Mouse (Mus musculus) bone marrow macrophage, adult 2 months (primary cell): ENCODE results near the gene Fbxo21. TPM values are rescaled to one million over a fixed set of nuclear protein-coding genes. Genes with fewer than 3 reads are reported as not detected.

Source experiments
- H3K27ac ChIP-seq: 2 replicates; pipeline ENCODE4 v1.5.1; 2012; ENCODE audit warnings: low read depth, low read length; ENCODE audit not compliant: insufficient read depth
- H3K4me1 ChIP-seq: 2 replicates; pipeline ENCODE4 v1.6.1; 2012; ENCODE audit warnings: low read length; ENCODE audit not compliant: control insufficient read depth, insufficient read depth
- H3K4me3 ChIP-seq: 2 replicates; pipeline ENCODE4 v1.5.1; 2012; ENCODE audit warnings: mild to moderate bottlenecking, low read length, moderate library complexity; ENCODE audit not compliant: insufficient read depth
- CTCF ChIP-seq: IDR thresholded peaks from 2 replicates; pipeline ENCODE4 v1.5.1; 2012; ENCODE audit warnings: low read depth, mild to moderate bottlenecking, low read length, moderate library complexity
- POLR2A ChIP-seq: IDR thresholded peaks from 2 replicates; pipeline ENCODE4 v1.6.1; 2012; ENCODE audit warnings: mild to moderate bottlenecking, low read depth, low read length, borderline replicate concordance
- polyA plus RNA-seq: library from polyadenylated mRNA; stranded (reverse); fragments of >200 nt; gene quantifications from 2 replicates; pipeline ENCODE4 v1.2.4, GENCODE M21; 2012; ENCODE audit not compliant: missing spikeins, insufficient read depth, insufficient read length

The Fbxo21 gene
- polyA plus RNA-seq, 1 experiment = 17.2 TPM

DNA sequence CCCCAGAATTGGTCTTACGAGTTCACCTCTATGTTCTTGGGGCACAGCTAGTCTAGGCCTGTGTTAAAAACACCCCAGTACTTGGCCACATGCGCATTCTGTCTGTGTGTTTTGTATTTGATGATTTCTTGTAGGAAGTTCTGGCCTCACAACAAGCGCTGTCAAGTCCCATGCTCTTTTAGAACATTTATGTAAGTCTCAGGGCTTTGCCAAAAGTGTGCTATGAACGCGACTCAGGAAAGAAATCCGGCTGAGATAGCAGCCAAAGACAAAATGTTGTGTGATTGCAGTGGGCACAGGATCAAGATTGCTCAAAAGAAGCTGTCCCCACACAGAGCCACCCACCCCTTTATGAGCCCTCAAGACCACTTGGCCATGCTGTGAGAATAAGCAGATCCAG lies 17.0 kb downstream of the Fbxo21 start:
- no peaks in the 10 kb centered on the region for H3K4me1 ChIP-seq
- TF ChIP-seq CTCF (no peak), POLR2A (no peak)

DNA sequence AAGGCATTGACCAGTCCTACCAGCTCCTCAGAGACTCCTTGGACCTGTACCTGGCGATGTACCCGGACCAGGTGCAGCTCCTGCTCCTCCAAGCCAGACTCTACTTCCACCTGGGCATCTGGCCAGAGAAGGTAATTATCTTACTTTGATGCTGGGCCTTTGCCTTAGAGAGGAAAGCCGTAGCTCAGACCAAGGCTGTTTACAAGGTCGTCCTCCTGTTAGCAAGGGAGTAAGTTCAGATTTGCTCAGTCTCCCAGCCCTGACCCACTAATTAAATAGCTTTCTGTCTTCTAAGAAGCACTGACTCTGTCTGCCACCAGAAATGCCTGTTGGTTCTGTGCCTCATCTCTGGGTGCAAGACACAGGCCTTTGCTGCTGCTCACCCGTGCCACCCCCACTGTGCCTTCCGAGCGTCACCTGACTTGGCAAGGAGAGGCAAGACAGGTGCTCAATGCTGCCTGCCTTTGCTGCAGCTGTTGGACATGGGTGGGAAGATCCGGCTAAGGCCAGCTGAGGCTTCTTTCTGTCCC lies 18.9 kb downstream of the Fbxo21 start:
- TF ChIP-seq POLR2A = no peak
- TF ChIP-seq CTCF = no peak
- Histone ChIP-seq H3K4me3 (no peak overlapping the region), H3K27ac (no peak overlapping the region), H3K4me1 (no peaks in the 10 kb centered on the region)

More for the DNA sequence above, 17.0 kb downstream of the Fbxo21 start:
- H3K27ac ChIP-seq = no peak overlapping the region
- no peak overlapping the region for H3K4me3 ChIP-seq

GRCm38 (mm10) chr5:117995911-117996310 lies 19.4 kb downstream of the Fbxo21 start:
- Histone ChIP-seq H3K4me3 (no peak overlapping the region), H3K27ac (no peak overlapping the region), H3K4me1 (no peaks in the 10 kb centered on the region)
- TF ChIP-seq CTCF (no peak), POLR2A (no peak)

DNA sequence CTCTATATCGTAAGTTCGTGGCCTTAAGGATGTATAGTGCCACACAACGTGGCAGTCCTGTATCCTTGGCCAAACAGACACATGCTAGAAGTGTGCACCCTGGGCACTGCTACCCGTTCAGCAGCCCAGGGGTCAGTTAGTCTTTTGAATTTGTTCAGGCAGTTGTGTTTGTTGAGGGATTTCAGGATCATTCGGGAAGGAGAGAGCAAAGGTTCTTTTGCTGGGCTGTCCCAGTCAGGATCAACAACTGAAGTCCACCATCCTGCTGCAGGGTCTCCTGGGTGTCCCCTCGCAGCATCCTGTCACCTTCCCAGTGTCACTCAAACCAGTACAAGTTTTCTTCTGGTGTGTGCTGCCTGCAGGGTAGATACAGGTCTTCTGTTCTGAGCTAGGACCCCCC lies 20.1 kb downstream of the Fbxo21 start:
- Histone ChIP-seq H3K27ac (no peak overlapping the region), H3K4me1 (no peaks in the 10 kb centered on the region), H3K4me3 (no peak overlapping the region)
- TF ChIP-seq CTCF (no peak), POLR2A (no peak)

- no peaks in the 10 kb centered on the region for H3K4me1 ChIP-seq
- TF ChIP-seq CTCF (no peak), POLR2A (no peak)
- H3K27ac ChIP-seq = no peak overlapping the region
- H3K4me3 ChIP-seq = no peak overlapping the region
These were observed 21.0 kb downstream of the Fbxo21 start for GRCm38 (mm10) chr5:117997434-117997970.

DNA sequence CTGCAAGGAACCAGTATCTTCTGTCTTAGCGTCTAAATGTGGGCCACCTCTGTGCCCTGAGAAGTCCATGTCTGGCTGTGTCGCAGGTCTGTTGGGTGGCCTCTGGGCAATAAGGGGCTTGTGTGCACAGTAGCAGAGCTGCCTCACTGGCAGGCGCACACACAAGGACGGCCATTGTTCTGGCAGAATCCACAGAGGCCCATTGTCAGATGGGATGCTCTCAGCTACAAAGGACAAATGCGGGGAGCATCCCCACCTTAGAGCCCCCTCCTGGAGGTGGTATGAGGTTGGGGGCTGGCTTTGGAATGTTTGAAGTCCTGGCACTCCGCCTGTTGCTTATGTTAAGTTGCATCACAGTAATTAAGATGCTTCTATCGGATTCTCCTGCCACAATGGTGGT lies 22.5 kb downstream of the Fbxo21 start:
- no peak overlapping the region for H3K4me3 ChIP-seq
- TF ChIP-seq POLR2A (no peak), CTCF (no peak)
- H3K4me1 ChIP-seq = no peaks in the 10 kb centered on the region
- H3K27ac ChIP-seq = no peak overlapping the region

- TF ChIP-seq POLR2A = no peak
- no peak for TF ChIP-seq CTCF
- H3K4me1 ChIP-seq = no peaks in the 10 kb centered on the region
- H3K4me3 ChIP-seq = no peak overlapping the region
- H3K27ac ChIP-seq = no peak overlapping the region
These were observed 23.1 kb downstream of the Fbxo21 start for GRCm38 (mm10) chr5:117999584-117999983.

- H3K27ac ChIP-seq = no peak overlapping the region
- no peaks in the 10 kb centered on the region for H3K4me1 ChIP-seq
- TF ChIP-seq CTCF (peak; percentile 74), POLR2A (no peak)
- H3K4me3 ChIP-seq = no peak overlapping the region
These were observed 25.5 kb downstream of the Fbxo21 start for GRCm38 (mm10) chr5:118002059-118002458.

- Histone ChIP-seq H3K4me1 (no peaks in the 10 kb centered on the region), H3K4me3 (no peak overlapping the region), H3K27ac (no peak overlapping the region)
- no peak for TF ChIP-seq POLR2A
- TF ChIP-seq CTCF = peak; percentile 96
These were observed 28.1 kb downstream of the Fbxo21 start for GRCm38 (mm10) chr5:118004619-118005018.

GRCm38 (mm10) chr5:118005728-118006127 lies 29.2 kb downstream of the Fbxo21 start:
- H3K4me3 ChIP-seq = no peak overlapping the region
- no peaks in the 10 kb centered on the region for H3K4me1 ChIP-seq
- TF ChIP-seq CTCF = no peak
- no peak for TF ChIP-seq POLR2A
- no peak overlapping the region for H3K27ac ChIP-seq

- TF ChIP-seq CTCF = no peak
- no peak for TF ChIP-seq POLR2A
- Histone ChIP-seq H3K4me1 (no peaks in the 10 kb centered on the region), H3K4me3 (no peak overlapping the region), H3K27ac (no peak overlapping the region)
These were observed 31.8 kb downstream of the Fbxo21 start for GRCm38 (mm10) chr5:118008344-118008743.
